Mouse (Mus musculus) limb, embryonic 15.5 days (tissue): ENCODE results near the gene Antxrl. TPM values are rescaled to one million over a fixed set of nuclear protein-coding genes. Genes with fewer than 3 reads are reported as not detected.

Experiments used
- ATAC-seq: fragments of 200-750 bp; cut with Nextera tagmentation; 2 replicates; pipeline ENCODE4 v1.8.0; 2017; ENCODE audit warnings: low read depth, moderate TSS enrichment; ENCODE audit not compliant: insufficient number of reproducible peaks, low FRiP score, low TSS enrichment
- H3K27ac ChIP-seq: fragments of 300-500 bp; sonication (generic); 2 replicates; pipeline ENCODE4 v1.5.1; 2015; ENCODE audit warnings: moderate library complexity, mild to moderate bottlenecking, inconsistent platforms
- H3K27me3 ChIP-seq: fragments of 300-500 bp; sonication (generic); 2 replicates; pipeline ENCODE4 v1.6.1; 2015; ENCODE audit warnings: inconsistent platforms
- H3K36me3 ChIP-seq: fragments of 300-500 bp; sonication (generic); 2 replicates; pipeline ENCODE4 v1.6.1; 2015; ENCODE audit warnings: inconsistent platforms
- H3K4me1 ChIP-seq: fragments of 300-500 bp; sonication (generic); 2 replicates; pipeline ENCODE4 v1.6.1; 2015; ENCODE audit warnings: inconsistent platforms
- H3K4me2 ChIP-seq: fragments of 300-500 bp; sonication (generic); 2 replicates; pipeline ENCODE4 v1.6.1; 2015; ENCODE audit warnings: mild to moderate bottlenecking, inconsistent platforms
- H3K4me3 ChIP-seq: fragments of 300-500 bp; sonication (generic); 2 replicates; pipeline ENCODE4 v1.5.1; 2015; ENCODE audit warnings: mild to moderate bottlenecking, inconsistent platforms
- H3K9ac ChIP-seq: fragments of 300-500 bp; sonication (generic); 2 replicates; pipeline ENCODE4 v1.6.1; 2015; ENCODE audit warnings: inconsistent platforms
- H3K9me3 ChIP-seq: fragments of 300-500 bp; sonication (generic); 2 replicates; pipeline ENCODE4 v1.6.1; 2016; ENCODE audit warnings: inconsistent platforms
- WGBS: fragments of 180-500 bp; shearing (Covaris S2); methylation state at CpG from one replicate; pipeline ENCODE4 v1.1.7; 2015; 5-methylcytosine and 5-hydroxymethylcytosine counted together
- polyA plus RNA-seq: library from polyadenylated mRNA; unstranded; fragments of >200 nt; fragmentation: Nextera tagmentation; extraction: Ambion mirVana; gene quantifications from 2 replicates; pipeline ENCODE4 v1.2.1, GENCODE M21; 2015

Gene Antxrl
- polyA plus RNA-seq, 1 experiment from 2014 or later, result not detected

DNA sequence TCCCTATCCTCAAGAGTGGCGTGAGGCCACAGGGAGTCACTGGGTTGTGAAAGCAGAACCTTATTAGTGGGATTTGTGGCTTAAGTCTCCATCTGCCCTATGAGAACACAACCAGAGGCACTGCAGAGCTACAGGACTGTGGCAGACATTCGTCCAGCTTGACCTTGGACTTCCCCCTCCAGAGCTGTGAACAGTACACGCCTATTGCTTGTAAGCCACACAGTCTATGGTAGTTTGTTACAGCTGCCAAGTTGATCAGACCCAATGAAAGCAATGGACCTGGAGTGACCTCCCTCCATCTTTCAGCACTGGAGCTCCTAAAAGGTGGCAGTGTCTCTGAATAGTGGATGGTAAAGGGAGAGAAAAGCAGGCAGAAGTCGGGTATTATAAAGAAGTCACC lies 25.8 kb downstream of the Antxrl start:
- no peaks in the 10 kb centered on the region for H3K36me3 ChIP-seq
- H3K27ac ChIP-seq, result no peak overlapping the region
- peaks cover 2% of the 10 kb centered on the region; the same call in 1 of the 2 replicates for H3K4me1 ChIP-seq
- WGBS, result 67% methylated on average over 4 of the region's 4 CpGs
- ATAC-seq, result no peak
- H3K4me3 ChIP-seq, result no peak overlapping the region
- H3K4me2 ChIP-seq, result no peak overlapping the region
- no peaks in the 10 kb centered on the region for H3K27me3 ChIP-seq
- H3K9ac ChIP-seq, result no peak overlapping the region
- H3K9me3 ChIP-seq, result no peaks in the 10 kb centered on the region

DNA sequence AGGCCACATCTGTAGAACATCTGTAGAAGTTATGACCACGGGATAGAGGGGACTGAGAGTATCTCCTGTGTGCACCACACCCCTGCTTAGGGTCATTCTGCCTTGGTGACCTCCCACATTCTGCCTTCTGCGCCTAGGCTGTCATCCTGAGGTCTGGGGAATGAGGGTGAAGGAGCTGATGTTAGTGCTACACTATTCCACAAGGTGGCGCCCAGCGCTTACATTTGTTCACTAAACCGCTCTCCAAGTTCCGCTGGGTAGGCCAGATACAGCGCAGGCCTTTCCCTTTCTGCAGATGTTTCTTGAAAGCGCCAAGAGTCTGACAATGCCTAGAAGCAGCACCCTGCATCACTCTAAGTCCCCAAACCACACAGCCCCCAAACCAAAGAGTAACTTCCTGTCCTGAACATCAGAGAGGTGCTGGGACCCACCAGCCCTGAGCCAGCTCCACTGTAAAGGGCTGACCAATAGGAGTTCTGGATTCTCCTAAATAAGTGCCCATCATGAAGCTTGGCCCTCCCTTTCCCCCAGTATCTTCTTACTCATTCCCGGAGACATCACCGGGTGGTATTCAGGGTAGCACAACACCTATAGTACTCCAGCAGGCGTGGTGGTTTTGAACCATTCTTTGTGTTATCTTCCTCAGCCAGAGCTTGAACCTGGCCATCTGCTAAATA lies 28.0 kb downstream of the Antxrl start:
- 13% methylated on average over 11 of the region's 11 CpGs for WGBS
- H3K4me3 ChIP-seq, result no peak overlapping the region
- H3K9ac ChIP-seq, result no peak overlapping the region
- no peak overlapping the region for H3K27ac ChIP-seq
- no peak for ATAC-seq
- no peak overlapping the region for H3K4me2 ChIP-seq
- no peaks in the 10 kb centered on the region for H3K36me3 ChIP-seq
- H3K27me3 ChIP-seq, result no peaks in the 10 kb centered on the region
- no peaks in the 10 kb centered on the region for H3K9me3 ChIP-seq
- peaks cover 8% of the 10 kb centered on the region for H3K4me1 ChIP-seq

DNA sequence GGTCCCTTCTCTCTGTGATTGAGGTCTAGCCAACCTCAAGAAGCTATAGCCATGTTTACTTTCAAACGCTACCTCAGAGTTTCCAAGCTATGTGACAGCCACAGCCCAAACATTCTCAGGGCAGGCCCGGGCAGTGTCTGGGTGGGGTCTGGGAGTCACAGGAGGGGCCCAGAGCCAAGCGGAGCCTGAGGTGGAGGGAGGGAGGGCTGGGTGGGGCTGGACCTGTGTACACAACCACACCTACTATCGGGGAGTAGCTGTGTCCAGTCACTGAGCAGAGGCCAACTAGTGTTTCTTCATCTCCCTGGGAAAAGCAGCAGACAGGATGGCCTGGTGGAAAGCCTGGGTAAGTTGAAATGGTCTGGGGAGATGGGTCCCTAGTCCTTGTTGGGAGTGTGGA lies 33.2 kb downstream of the Antxrl start, which contains the start of gene Anxa8:
Gene Anxa8, plus strand, starts transcription at position 251 of the 400 bp plus-strand sequence.
- no peaks in the 10 kb centered on the region for H3K36me3 ChIP-seq
- peak within 1 kb of the TSS; percentile 17; the same call in 1 of the 2 replicates for H3K4me2 ChIP-seq
- H3K9ac ChIP-seq, result no peak within 1 kb of the TSS
- no peaks in the 10 kb centered on the region for H3K27me3 ChIP-seq
- H3K4me3 ChIP-seq, result peak within 1 kb of the TSS; percentile 10
- WGBS, result 39% methylated on average over 4 of the region's 4 CpGs
- no peaks in the 10 kb centered on the region for H3K9me3 ChIP-seq
- ATAC-seq, result no peak
- peak within 1 kb of the TSS; percentile 51 for H3K27ac ChIP-seq
- H3K4me1 ChIP-seq, result peaks cover 30% of the 10 kb centered on the region

DNA sequence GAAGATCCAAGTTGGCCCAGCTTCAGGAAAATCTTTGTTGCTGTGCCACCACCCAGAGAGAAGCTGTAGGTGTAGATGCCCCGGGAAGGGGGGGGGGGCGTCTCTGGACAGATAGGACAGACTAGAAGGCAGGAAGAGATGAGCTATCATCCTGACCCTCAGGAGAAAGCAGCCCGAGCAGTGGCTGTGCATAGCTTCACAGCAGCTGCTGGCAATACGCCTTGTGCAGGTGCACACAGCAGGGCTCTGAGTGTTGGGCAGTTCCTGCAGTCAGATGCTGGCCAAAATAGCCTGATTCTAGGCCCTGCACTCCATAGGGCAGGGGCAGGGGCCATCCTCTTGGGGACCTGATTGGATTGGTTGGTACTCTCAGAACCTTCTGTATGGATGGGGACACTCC lies 34.3 kb downstream of the Antxrl start:
- H3K36me3 ChIP-seq, result no peaks in the 10 kb centered on the region
- H3K4me2 ChIP-seq, result peak overlapping the region; percentile 3; the same call in 1 of the 2 replicates
- no peaks in the 10 kb centered on the region for H3K9me3 ChIP-seq
- no peak overlapping the region for H3K27ac ChIP-seq
- 59% methylated on average over 4 of the region's 4 CpGs for WGBS
- peak overlapping the region; percentile 10 for H3K4me3 ChIP-seq
- H3K27me3 ChIP-seq, result no peaks in the 10 kb centered on the region
- no peak for ATAC-seq
- no peak overlapping the region for H3K9ac ChIP-seq
- H3K4me1 ChIP-seq, result peaks cover 30% of the 10 kb centered on the region

DNA sequence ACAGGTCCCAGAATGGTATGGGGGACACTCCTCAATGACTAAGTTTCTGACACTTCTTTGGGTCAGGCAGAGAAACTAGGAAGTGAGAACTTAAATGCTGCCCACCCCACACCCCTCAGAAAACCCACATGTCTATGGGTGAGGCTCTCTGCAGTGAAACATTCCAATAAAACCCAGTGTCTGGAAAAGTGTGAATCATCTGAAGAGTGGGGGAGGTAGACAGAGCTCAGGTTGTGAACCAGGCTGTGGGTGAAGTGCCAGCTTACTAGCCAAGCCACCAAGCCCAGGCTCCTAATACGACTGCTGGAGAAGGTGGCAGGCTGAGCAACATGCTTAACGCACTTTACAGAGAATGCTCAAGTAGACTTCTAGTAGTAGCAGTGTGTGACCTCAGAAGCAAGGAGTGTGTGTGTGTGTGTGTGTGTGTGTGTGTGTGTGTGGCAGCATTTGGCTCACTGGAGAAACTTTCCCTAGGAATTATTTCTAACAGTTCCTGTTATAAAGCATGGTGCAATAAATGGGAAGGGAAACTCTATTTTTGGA lies 35.4 kb downstream of the Antxrl start:
- H3K27me3 ChIP-seq, result no peaks in the 10 kb centered on the region
- H3K4me1 ChIP-seq, result peaks cover 30% of the 10 kb centered on the region
- no peak overlapping the region for H3K4me3 ChIP-seq
- ATAC-seq, result no peak
- no peaks in the 10 kb centered on the region for H3K36me3 ChIP-seq
- no peaks in the 10 kb centered on the region for H3K9me3 ChIP-seq
- no peak overlapping the region for H3K27ac ChIP-seq
- peak overlapping the region; percentile 15; the same call in 1 of the 2 replicates for H3K4me2 ChIP-seq
- WGBS, result 53% methylated on average over 2 of the region's 2 CpGs
- H3K9ac ChIP-seq, result no peak overlapping the region

DNA sequence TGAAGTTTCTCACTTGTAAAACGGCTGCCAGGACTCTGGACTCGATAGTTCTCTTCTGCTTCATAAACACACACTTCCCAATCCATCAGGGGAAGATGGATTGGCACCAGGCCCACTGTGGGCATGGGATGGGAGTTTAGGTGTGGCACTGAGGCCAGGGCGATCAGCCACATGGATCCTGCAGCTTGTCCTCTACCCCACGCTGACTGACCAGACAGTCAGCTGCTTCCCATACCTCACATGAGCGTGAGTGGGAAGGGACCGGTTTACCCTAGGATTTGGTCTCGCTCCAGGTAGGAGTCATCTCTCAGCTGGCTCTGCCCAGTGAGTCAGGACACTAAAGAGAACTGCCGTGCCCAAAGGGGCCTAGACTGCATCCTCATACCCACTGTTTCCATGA lies 37.3 kb downstream of the Antxrl start:
- Histone ChIP-seq H3K27ac (no peak overlapping the region), H3K9ac (no peak overlapping the region), H3K9me3 (no peaks in the 10 kb centered on the region), H3K4me1 (peaks cover 30% of the 10 kb centered on the region), H3K4me2 (no peak overlapping the region), H3K27me3 (no peaks in the 10 kb centered on the region), H3K36me3 (no peaks in the 10 kb centered on the region), H3K4me3 (no peak overlapping the region)
- 79% methylated on average over 8 of the region's 8 CpGs for WGBS
- ATAC-seq, result no peak

DNA sequence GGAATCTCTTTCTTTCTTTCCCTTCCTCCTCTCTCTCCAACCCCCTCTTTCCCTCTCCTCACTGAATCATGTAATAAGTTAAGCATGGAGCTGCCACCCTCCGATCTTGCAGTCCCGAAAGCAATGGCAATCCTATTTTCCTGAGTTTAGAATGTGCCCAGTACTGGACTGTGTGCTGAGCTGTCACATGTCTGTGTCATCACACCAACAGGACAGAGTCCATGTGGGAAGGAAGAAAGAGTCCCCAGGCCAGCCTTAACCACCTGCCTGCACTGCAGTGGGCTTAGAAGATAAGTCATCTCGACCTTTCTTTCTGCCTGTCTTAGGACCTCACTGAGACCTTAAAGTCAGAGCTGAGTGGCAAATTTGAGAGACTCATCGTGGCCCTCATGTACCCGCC lies 39.0 kb downstream of the Antxrl start:
- WGBS, result 84% methylated on average over 5 of the region's 5 CpGs
- no peak for ATAC-seq
- H3K9ac ChIP-seq, result no peak overlapping the region
- no peaks in the 10 kb centered on the region for H3K36me3 ChIP-seq
- H3K4me3 ChIP-seq, result no peak overlapping the region
- no peak overlapping the region for H3K27ac ChIP-seq
- no peaks in the 10 kb centered on the region for H3K27me3 ChIP-seq
- H3K4me1 ChIP-seq, result peaks cover 24% of the 10 kb centered on the region
- no peaks in the 10 kb centered on the region for H3K9me3 ChIP-seq
- H3K4me2 ChIP-seq, result no peak overlapping the region

DNA sequence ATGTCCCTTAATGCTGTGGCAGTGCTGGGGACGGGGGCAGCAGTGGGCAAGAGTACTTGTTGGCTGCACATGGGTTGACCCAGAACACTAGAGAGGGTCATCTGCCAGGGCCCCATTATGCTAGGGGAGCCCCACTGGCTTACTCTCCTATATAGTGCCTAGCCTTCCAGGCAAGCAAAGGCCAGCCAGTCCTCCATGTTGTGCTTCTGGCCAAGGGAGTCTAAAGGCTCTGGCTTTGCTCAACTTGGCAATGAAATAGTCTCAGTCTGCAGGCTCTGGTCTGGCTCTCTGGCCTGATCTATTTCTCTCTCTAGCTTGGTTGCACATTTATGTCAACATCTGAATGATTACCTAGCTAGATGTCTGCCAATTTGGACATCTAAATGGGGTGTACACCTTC lies 40.3 kb downstream of the Antxrl start:
- Histone ChIP-seq H3K4me1 (peaks cover 15% of the 10 kb centered on the region), H3K4me2 (no peak overlapping the region), H3K27ac (no peak overlapping the region), H3K27me3 (no peaks in the 10 kb centered on the region), H3K9me3 (no peaks in the 10 kb centered on the region), H3K9ac (no peak overlapping the region), H3K4me3 (no peak overlapping the region), H3K36me3 (no peaks in the 10 kb centered on the region)
- 95% methylated on average over 1 of the region's 1 CpGs for WGBS
- no peak for ATAC-seq

DNA sequence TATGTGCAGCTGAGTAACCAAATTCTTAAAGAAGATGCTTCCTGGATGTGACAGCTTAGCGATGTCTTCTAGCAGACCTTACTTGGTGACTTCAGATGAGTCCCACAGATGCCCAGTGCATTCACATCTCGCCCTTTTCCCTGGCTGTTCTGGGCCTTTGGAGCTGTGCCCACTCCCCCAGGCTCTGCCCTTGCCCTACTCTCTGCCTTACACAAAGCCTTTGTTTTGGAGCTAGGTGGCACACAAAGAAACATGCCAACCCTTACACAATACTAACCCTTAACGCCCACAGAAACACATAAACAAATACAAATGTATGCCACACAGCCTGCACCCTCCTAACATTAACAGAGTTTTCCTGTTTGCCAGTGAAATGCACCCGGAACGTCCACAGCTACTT lies 43.7 kb downstream of the Antxrl start:
- no peaks in the 10 kb centered on the region for H3K4me1 ChIP-seq
- H3K4me2 ChIP-seq, result no peak overlapping the region
- ATAC-seq, result no peak
- H3K27ac ChIP-seq, result no peak overlapping the region
- no peak overlapping the region for H3K4me3 ChIP-seq
- no peaks in the 10 kb centered on the region for H3K27me3 ChIP-seq
- H3K9ac ChIP-seq, result no peak overlapping the region
- H3K36me3 ChIP-seq, result no peaks in the 10 kb centered on the region
- 81% methylated on average over 5 of the region's 5 CpGs for WGBS
- no peaks in the 10 kb centered on the region for H3K9me3 ChIP-seq

DNA sequence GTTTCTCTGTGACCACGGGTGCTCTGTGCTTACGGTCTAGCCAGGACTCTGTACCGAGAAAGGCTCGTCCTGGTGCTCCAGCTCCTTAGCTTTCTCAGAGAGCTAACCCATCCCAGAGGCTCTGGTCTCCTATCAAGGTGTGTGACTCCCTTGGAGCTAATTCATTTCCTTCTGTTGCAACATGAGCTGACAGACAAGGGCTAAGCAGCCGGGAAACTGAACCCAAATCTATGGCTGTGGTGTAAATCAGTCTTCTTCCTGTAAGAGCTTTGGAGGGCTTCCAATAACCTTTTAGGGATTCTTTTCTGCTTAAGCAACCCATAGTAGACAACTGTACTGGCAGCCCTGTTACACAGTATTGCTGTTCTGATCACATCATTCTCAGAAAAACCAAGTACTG lies 50.1 kb downstream of the Antxrl start, which contains the start of gene A630023A22Rik:
Gene A630023A22Rik, minus strand, starts transcription at position 154 of the 400 bp plus-strand sequence.
- H3K27ac ChIP-seq, result 0 out of 2 replicates have a peak within 1 kb of the TSS, but pooled peaks have one; percentile 35
- H3K36me3 ChIP-seq, result no peaks in the 10 kb centered on the region
- H3K9ac ChIP-seq, result no peak within 1 kb of the TSS

DNA sequence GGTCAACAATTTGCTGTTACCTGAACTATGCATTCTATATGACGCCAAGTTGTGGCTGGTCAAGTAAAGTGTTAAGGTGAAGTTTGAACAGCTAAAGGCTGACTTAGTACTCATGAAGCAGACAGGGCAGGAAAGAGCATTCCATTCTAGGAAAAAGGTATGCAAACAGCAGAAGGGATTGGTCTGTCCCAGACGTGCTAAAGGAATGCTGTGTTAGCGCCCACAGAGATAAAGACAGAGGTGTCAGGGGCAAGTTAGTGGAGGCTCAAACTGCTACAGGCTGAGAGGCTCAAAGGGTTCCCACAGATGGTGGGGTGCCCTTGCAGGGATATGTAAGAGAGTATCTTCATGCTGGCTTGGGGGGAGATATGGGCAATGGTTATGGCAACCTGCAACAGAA lies 51.3 kb downstream of the Antxrl start:
- Histone ChIP-seq H3K27me3 (no peaks in the 10 kb centered on the region), H3K27ac (no peak overlapping the region), H3K9me3 (no peaks in the 10 kb centered on the region), H3K4me1 (peaks cover 20% of the 10 kb centered on the region), H3K36me3 (no peaks in the 10 kb centered on the region), H3K9ac (no peak overlapping the region), H3K4me2 (no peak overlapping the region), H3K4me3 (no peak overlapping the region)
- 64% methylated on average over 3 of the region's 3 CpGs for WGBS
- ATAC-seq, result no peak

More for the DNA sequence above, 50.1 kb downstream of the Antxrl start, which contains the start of gene A630023A22Rik:
- no peak for ATAC-seq
- Histone ChIP-seq H3K4me3 (no peak within 1 kb of the TSS), H3K9me3 (no peaks in the 10 kb centered on the region), H3K4me1 (peaks cover 20% of the 10 kb centered on the region), H3K27me3 (no peaks in the 10 kb centered on the region), H3K4me2 (no peak within 1 kb of the TSS)
- WGBS, result 42% methylated on average over 5 of the region's 5 CpGs

DNA sequence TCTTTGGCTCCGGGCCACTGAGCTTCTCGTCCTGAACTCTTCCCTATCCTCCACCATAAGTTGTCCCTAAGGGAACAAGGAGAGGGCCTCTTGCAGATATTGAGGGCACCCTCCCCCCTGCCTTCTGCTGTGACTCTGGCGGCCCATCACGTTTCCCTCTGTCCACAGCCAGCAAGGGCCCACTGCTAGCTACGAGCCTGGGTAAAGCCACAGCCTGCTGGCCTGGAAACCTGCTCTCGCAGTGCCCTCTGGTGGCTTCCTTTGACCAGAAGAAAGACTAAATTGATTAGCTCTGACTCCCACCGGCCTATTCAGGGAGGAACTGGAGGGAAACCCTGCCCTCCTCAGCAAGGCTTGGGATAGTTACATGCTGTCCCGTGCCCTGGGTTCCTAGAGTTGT lies 52.4 kb downstream of the Antxrl start:
- H3K9me3 ChIP-seq, result no peaks in the 10 kb centered on the region
- no peak overlapping the region for H3K27ac ChIP-seq
- no peak for ATAC-seq
- peaks cover 20% of the 10 kb centered on the region for H3K4me1 ChIP-seq
- no peaks in the 10 kb centered on the region for H3K27me3 ChIP-seq
- WGBS, result 22% methylated on average over 8 of the region's 8 CpGs
- no peak overlapping the region for H3K4me2 ChIP-seq
- no peak overlapping the region for H3K4me3 ChIP-seq
- no peaks in the 10 kb centered on the region for H3K36me3 ChIP-seq
- no peak overlapping the region for H3K9ac ChIP-seq
